8 mouse cellular contexts compared by ENCODE assay signal in the genomic region with DNA sequence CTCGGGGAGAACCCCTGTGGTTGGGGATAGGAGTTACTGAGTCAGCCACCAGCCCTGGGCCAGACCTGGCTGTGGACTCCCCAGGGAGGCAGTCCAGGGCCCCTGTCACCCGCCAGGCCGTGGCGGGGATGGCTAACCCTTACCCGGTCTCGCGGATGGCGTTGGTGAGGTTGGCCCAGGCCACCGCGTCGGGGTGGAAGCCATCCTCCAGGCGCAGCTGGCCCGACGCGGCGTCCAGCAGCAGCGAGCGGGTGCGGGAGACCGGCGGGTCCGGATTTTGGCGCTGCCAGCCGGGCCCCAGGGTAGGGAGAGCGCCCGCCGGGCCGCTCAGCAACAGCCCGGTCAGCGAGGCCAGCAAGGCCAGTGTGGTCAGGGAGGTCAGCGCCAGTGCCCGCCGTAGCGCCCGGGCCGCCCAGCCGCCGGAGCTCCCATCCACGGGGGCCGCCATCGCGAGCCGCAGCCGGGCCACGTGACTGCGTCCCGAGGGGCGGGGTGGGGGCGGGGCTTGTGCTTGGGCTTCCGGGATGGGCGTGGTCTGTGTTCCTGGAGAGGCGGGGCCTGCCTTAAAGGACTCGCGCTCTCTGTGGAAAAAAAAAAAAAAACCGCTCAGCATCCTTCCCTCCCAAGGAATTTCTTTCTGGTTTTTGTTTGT. TPM values are rescaled to one million over a fixed set of nuclear protein-coding genes. Genes with fewer than 3 reads are reported as not detected.
DNase-seq lines count a peak whose midpoint lies in the region; ATAC-seq and TF ChIP-seq lines count a peak whose summit lies in the region.

Gene Plbd2 (minus strand): TSS at position 482 of the 652 bp plus-strand sequence.

- H3K27me3 ChIP-seq in hindbrain, embryonic 16.5 days (replicated peaks; ENCODE audit: control insufficient read depth, insufficient read depth, low read length): no peaks in the 10 kb centered on the region

- no peaks in the 10 kb centered on the region; the same call in 1 of the 2 replicates for H3K36me3 ChIP-seq in hindbrain, embryonic 16.5 days (ENCODE audit: control insufficient read depth, insufficient read depth, low read length)

- peak within 1 kb of the TSS; percentile 71 for H3K4me3 ChIP-seq in gastrocnemius, adult 2 months
- peak within 1 kb of the TSS; percentile 89 for H3K4me3 ChIP-seq in hindbrain, embryonic 16.5 days (ENCODE audit: low read length)
- H3K4me3 ChIP-seq in left cerebral cortex, adult 2 months: peak within 1 kb of the TSS; percentile 92

- peak within 1 kb of the TSS; percentile 91 for H3K9ac ChIP-seq in hindbrain, embryonic 16.5 days (ENCODE audit: low read depth, low read length)

- intact Hi-C loops in gastrocnemius, adult 2 months (cut with DNase I): no loop called here
- intact Hi-C loops in left cerebral cortex, adult 2 months (cut with DNase I): loop anchor here (5.0 to 10.0 kb wide), 3 partner anchors 84 to 309 kb away; partner anchors contain the start of genes Iqcd, Oas1c, Oas2 and Tpcn1

- DNase-seq in ZHBTc4 (ENCODE audit: low read depth, low spot score): peak; percentile 93
- DNase-seq in cerebellum, postnatal 25 days: peak; percentile 87 to 96
- DNase-seq in gastrocnemius, adult 2 months: peak; percentile 90
- peak; percentile 77 to 81 for DNase-seq in left cerebral cortex, adult 2 months (ENCODE audit: extremely low spot score in 1 of 2, low spot score in 2 of 2)
- peak; percentile 84 for DNase-seq in right cerebral cortex, adult 18-20 months
- DNase-seq in urinary bladder, postnatal 25 days (ENCODE audit: low spot score): peak; percentile 78

- H3K27ac ChIP-seq in gastrocnemius, adult 2 months: peak within 1 kb of the TSS; percentile 95
- H3K27ac ChIP-seq in hindbrain, embryonic 16.5 days (ENCODE audit: low read depth, low read length): peak within 1 kb of the TSS; percentile 15; the same call in 1 of the 2 replicates
- H3K27ac ChIP-seq in left cerebral cortex, adult 2 months: peak within 1 kb of the TSS; percentile 86

- H3K9me3 ChIP-seq in hindbrain, embryonic 16.5 days (ENCODE audit: control insufficient read depth, low read length): no peaks in the 10 kb centered on the region

- peak; percentile 67 for ATAC-seq in hindbrain, embryonic 16.5 days
- peak; percentile 76 for ATAC-seq in megakaryocyte, adult 5-6 weeks (ENCODE audit: poor library complexity, severe bottlenecking)

- under 1% methylated on average over 51 of the region's 55 CpGs for WGBS in hindbrain, embryonic 16.5 days

- TF ChIP-seq CTCF in gastrocnemius, adult 2 months (IDR thresholded peaks at IDR 0.05): no peak
- no peak for TF ChIP-seq CTCF in left cerebral cortex, adult 2 months (IDR thresholded peaks at IDR 0.05)

- peaks cover 14% of the 10 kb centered on the region for H3K4me1 ChIP-seq in hindbrain, embryonic 16.5 days (ENCODE audit: control insufficient read depth, insufficient read depth, low read depth, low read length)

- H3K4me2 ChIP-seq in hindbrain, embryonic 16.5 days (ENCODE audit: low read length): peak within 1 kb of the TSS; percentile 96

RNA-seq across cellular contexts. Expression of gene Plbd2, which starts in this region (rescaled TPM):
- 10 to 100 TPM; 33.7 to 47.8 TPM for total RNA-seq in gastrocnemius, adult 2 months (2021)
- 37.6 and 39.0 TPM in 2 replicates for polyA plus RNA-seq in hindbrain, embryonic 16.5 days (2015; fragmentation: Nextera tagmentation; extraction: Ambion mirVana)
- 10 to 100 TPM; 60.6 to 61.7 TPM for total RNA-seq in left cerebral cortex, adult 2 months (2021)
- total RNA-seq in megakaryocyte, adult 5-6 weeks (2015): 7.8 and 10.5 TPM in 2 replicates
- 7.9 and 10.2 TPM in 2 replicates for total RNA-seq in megakaryocyte, adult 5-6 weeks (2017)

Comparison
In these comparisons a context has a peak if more than half of its experiments do, and no peak if none do; other contexts are left out.
1. Peak in every context shown above with its lines: DNase-seq, ATAC-seq, H3K4me3 ChIP-seq and H3K27ac ChIP-seq.
2. H3K27ac ChIP-seq: peak in every context shown above with its lines; median percentile 95 in gastrocnemius, adult 2 months; 86 in left cerebral cortex, adult 2 months; 15 in hindbrain, embryonic 16.5 days.